Mouse (Mus musculus): ENCODE measurements around the gene Icam2.

DNA sequence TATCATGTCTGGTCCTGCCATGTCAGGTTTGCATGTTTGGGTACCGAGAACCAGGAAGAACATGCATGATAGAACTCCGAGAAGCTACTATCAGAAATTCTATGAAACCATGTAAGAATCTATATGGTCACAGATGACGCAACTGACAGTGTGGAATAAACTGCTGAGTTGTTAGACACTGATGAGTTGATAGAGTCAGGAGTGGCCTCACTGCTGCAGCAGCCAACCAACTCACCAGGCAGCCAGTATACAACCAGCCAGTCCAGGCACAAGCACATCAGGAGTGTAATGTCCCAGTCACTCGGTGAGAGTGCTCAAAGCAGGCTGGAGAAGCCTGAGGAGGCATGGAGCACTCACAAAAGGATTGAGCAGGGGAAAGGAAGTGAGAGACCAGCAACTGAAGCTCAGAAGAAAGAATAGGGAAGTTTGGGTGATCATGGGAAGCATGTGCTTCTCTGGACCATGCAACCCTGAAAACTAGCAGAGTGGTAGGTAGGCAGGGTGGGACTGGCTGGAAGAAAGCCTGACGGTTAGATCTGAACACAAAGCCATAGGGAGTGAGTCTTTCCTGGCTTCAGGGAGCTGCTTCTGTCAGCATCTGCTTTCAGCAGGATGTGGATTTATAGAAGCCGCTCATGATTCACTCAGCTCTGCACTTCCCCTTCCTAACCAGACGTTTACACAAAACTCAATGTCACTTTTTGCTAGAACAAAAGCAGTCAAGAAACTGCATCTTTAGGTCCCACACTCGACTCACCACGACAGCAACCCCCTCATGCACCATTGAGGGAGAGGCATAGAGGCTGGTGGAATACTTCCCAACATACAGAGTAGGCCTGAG lies 31.6 kb upstream of the Icam2 start:
- no peak for TF ChIP-seq POLR2A (IDR thresholded peaks at IDR 0.05; ENCODE audit: low read depth, low read length)
- no peak for TF ChIP-seq E2F4 (IDR thresholded peaks at IDR 0.05; ENCODE audit: insufficient replicate concordance, low read depth, low read length)
- TF ChIP-seq JUN (IDR thresholded peaks at IDR 0.05; ENCODE audit: insufficient read depth, low read depth, low read length): no peak
- no peak for TF ChIP-seq CTCF (conservative IDR thresholded peaks at IDR 0.05 in 1 of 2, IDR thresholded peaks at IDR 0.05 in 1 of 2; ENCODE audit: low read depth in 2 of 2, low read length in 2 of 2)
- no peak for TF ChIP-seq CHD2 (IDR thresholded peaks at IDR 0.05; ENCODE audit: low read length)
- TF ChIP-seq USF1 (IDR thresholded peaks at IDR 0.05; ENCODE audit: low read depth, low read length): no peak
- TF ChIP-seq UBTF (IDR thresholded peaks at IDR 0.05; ENCODE audit: low read depth, low read length): no peak
- TF ChIP-seq ETS1 (conservative IDR thresholded peaks at IDR 0.05; ENCODE audit: low read depth, low read length): no peak
- no peak for TF ChIP-seq RAD21 (IDR thresholded peaks at IDR 0.05; ENCODE audit: low read depth, low read length)
